Mouse (Mus musculus): ENCODE data around the gene Arhgap33.

DNA sequence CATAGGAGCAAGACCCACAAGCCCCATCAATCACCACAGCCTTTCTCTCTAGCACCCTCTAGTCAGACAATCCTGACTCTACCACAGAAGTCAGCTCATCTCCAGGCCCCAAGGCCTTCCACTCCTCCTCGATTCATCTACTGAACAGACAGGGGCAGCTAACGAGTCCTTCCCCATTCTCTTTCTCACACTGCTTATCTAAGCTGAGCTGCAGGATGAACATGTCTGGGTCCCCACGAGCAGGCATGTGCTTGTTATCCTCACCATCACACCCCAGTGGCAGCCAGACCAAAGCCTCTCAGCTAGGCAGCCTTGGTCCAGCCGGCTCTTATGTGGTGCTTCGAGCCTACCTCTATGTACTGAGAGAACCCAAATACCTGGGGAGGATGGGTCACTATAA, 37.5 kb upstream of the Arhgap33 start:
- TF ChIP-seq CTCF (IDR thresholded peaks at IDR 0.05; ENCODE audit: low read depth) = no peak
- TF ChIP-seq EP300 (optimal IDR thresholded peaks at IDR 0.05) = no peak
